8 mouse cellular contexts compared by ENCODE assay signal in the genomic region with DNA sequence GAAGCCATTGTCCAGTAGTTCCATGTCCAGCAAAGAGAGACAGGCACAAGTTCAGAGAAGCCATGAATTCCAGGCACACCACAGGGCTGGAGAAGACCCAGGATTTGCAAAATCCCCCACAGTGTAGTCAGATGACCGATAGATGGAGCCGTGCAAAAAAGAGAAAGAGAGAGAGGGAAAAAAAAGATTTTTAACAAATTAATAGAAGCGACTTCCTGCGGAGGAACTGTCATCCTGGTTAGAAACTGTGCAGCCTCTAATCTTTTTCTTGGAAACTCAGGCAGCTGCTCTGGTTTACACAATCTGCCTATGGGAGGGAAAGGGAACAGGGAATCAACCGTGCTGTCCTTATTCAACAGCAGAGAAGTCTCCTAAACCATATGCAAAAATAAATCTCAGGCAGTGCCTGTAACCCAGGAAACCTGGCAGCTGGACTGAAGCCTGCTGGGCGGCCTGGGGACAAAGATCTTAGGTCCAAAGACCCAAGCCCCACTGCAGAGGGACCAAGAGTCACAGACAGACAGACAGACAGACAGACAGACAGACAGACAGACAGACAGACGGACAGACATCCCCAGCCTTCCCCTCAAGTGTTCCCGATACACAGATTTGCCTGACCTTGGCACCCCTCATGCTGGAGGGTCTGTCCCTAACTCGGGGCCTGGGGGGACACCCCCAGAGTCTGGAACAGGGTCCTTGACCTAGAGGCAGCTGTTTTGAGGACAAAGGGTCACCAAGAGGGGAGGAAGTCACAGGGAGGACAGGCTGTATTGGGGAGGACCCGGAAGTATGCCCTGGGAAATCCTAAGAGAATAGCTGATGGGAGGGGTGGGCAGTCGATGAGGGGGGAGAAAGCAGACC. TPM values are rescaled to one million over a fixed set of nuclear protein-coding genes. Genes with fewer than 3 reads are reported as not detected.
DNase-seq lines count a peak whose midpoint lies in the region; ATAC-seq and TF ChIP-seq lines count a peak whose summit lies in the region.

No protein-coding gene starts in this region.

- ATAC-seq in embryonic facial prominence, embryonic 11.5 days (replicated peaks; ENCODE audit: insufficient number of reproducible peaks, low FRiP score, low TSS enrichment, low read depth), result 0 out of 2 replicates have a peak, but pooled peaks have one; percentile 36
- ATAC-seq in midbrain, embryonic 15.5 days (replicated peaks), result peak; percentile 45; the same call in 1 of the 2 replicates

- no peaks in the 10 kb centered on the region for H3K9me3 ChIP-seq in embryonic facial prominence, embryonic 11.5 days (replicated peaks; ENCODE audit: control insufficient read depth, low read length)
- H3K9me3 ChIP-seq in midbrain, embryonic 15.5 days, result no peaks in the 10 kb centered on the region

- WGBS in liver, adult 2 months, result 2% methylated on average over 11 of the region's 11 CpGs
- 5% methylated on average over 11 of the region's 11 CpGs for WGBS in embryonic facial prominence, embryonic 11.5 days
- WGBS in midbrain, embryonic 15.5 days, result 1% methylated on average over 11 of the region's 11 CpGs

- no peaks in the 10 kb centered on the region for H3K79me2 ChIP-seq in liver, adult 2 months (ENCODE audit: control insufficient read depth, insufficient read depth, low read length)

- peak overlapping the region; percentile 32 for H3K9ac ChIP-seq in liver, adult 2 months (ENCODE audit: low read depth, low read length)
- no peak overlapping the region for H3K9ac ChIP-seq in embryonic facial prominence, embryonic 11.5 days (replicated peaks; ENCODE audit: low read length)
- H3K9ac ChIP-seq in midbrain, embryonic 15.5 days, result no peak overlapping the region

- no peak for TF ChIP-seq CTCF in liver, adult 2 months (IDR thresholded peaks at IDR 0.05; ENCODE audit: low read depth, low read length)

- intact Hi-C loops in heart, postnatal 10 days (cut with DNase I), result loop anchor here (5.0 kb wide), 1 partner anchor 34 kb away; no protein-coding TSS in a partner anchor

- no peaks in the 10 kb centered on the region for H3K36me3 ChIP-seq in liver, adult 2 months (ENCODE audit: control insufficient read depth, insufficient read depth, low read length)
- no peaks in the 10 kb centered on the region for H3K36me3 ChIP-seq in embryonic facial prominence, embryonic 11.5 days (replicated peaks; ENCODE audit: control insufficient read depth, insufficient read depth, low read depth, low read length)
- H3K36me3 ChIP-seq in midbrain, embryonic 15.5 days (replicated peaks), result no peaks in the 10 kb centered on the region

- no peak for TF ChIP-seq POLR2A in liver, adult 2 months (IDR thresholded peaks at IDR 0.05; ENCODE audit: extremely low read depth, insufficient read depth, low read length)

- H3K27me3 ChIP-seq in liver, adult 2 months (ENCODE audit: control insufficient read depth, insufficient read depth, low read length), result no peaks in the 10 kb centered on the region
- H3K27me3 ChIP-seq in embryonic facial prominence, embryonic 11.5 days (ENCODE audit: control insufficient read depth, insufficient read depth, low read length), result peaks cover 2% of the 10 kb centered on the region
- no peaks in the 10 kb centered on the region for H3K27me3 ChIP-seq in midbrain, embryonic 15.5 days (replicated peaks)

- peaks cover 41% of the 10 kb centered on the region for H3K4me1 ChIP-seq in liver, adult 2 months (ENCODE audit: control insufficient read depth, insufficient read depth, low read length)
- H3K4me1 ChIP-seq in embryonic facial prominence, embryonic 11.5 days (ENCODE audit: control insufficient read depth, insufficient read depth, low read length), result peaks cover 6% of the 10 kb centered on the region
- peaks cover 44% of the 10 kb centered on the region for H3K4me1 ChIP-seq in midbrain, embryonic 15.5 days

- peak; percentile 82 for DNase-seq in liver, adult 2 months (ENCODE audit: extremely low read depth, low read depth, low spot score)
- no peak for DNase-seq in liver
- peak; percentile 54 for DNase-seq in embryonic facial prominence, embryonic 11.5 days (ENCODE audit: low spot score)
- peak; percentile 53 to 65 for DNase-seq in heart, postnatal 10 days
- DNase-seq in layer of hippocampus, adult 9-11 months, result peak; percentile 67
- DNase-seq in ovary, postnatal 36 days (ENCODE audit: low spot score), result no peak
- DNase-seq in spleen, postnatal 14 days (ENCODE audit: low spot score in 2 of 2), result no peak

- peak overlapping the region; percentile 88 for H3K27ac ChIP-seq in liver, adult 2 months (replicated peaks; ENCODE audit: insufficient read depth, low read depth, low read length)
- no peak overlapping the region for H3K27ac ChIP-seq in embryonic facial prominence, embryonic 11.5 days (replicated peaks; ENCODE audit: low read depth, low read length)
- H3K27ac ChIP-seq in midbrain, embryonic 15.5 days, result peak overlapping the region; percentile 84

- H3K4me2 ChIP-seq in embryonic facial prominence, embryonic 11.5 days (ENCODE audit: low read depth, low read length), result peak overlapping the region; percentile 0; the same call in 1 of the 2 replicates
- peak overlapping the region; percentile 40 for H3K4me2 ChIP-seq in midbrain, embryonic 15.5 days

- 0 out of 2 replicates have a peak overlapping the region, but pooled peaks have one; percentile 1 for H3K4me3 ChIP-seq in liver, adult 2 months (ENCODE audit: insufficient read depth, low read depth, low read length)
- H3K4me3 ChIP-seq in embryonic facial prominence, embryonic 11.5 days (ENCODE audit: low read depth, low read length), result no peak overlapping the region
- no peak overlapping the region for H3K4me3 ChIP-seq in midbrain, embryonic 15.5 days

RNA-seq across cellular contexts. Expression of gene Camk2n1, which starts 9.1 kb away (rescaled TPM):
- 15.4 and 18.6 TPM in 2 replicates for total RNA-seq in liver, adult 2 months (2014; rRNA removed)
- polyA plus RNA-seq in liver, adult 2 months (2012; rRNA removed), result 40.4 and 52.5 TPM in 2 replicates
- 2.4 and 2.7 TPM in 2 replicates for polyA plus RNA-seq in embryonic facial prominence, embryonic 11.5 days (2014; fragmentation: Nextera tagmentation; extraction: Ambion mirVana)
- 10 to 100 TPM in 1 of 2 experiments, 1 to 10 TPM in 1; 9.8 to 10.1 TPM for total RNA-seq in heart, postnatal 10 days (2021)
- polyA plus RNA-seq in midbrain, embryonic 15.5 days (2015; fragmentation: Nextera tagmentation; extraction: Ambion mirVana), result 14.8 and 15.7 TPM in 2 replicates

RNA-seq across cellular contexts. Expression of gene Mul1, which starts 28.7 kb away (rescaled TPM):
- total RNA-seq in liver, adult 2 months (2014; rRNA removed), result 17.4 and 18.6 TPM in 2 replicates
- polyA plus RNA-seq in liver, adult 2 months (2012; rRNA removed), result 25.0 and 28.9 TPM in 2 replicates
- polyA plus RNA-seq in embryonic facial prominence, embryonic 11.5 days (2014; fragmentation: Nextera tagmentation; extraction: Ambion mirVana), result 15.4 and 18.0 TPM in 2 replicates
- 10 to 100 TPM; 70.6 to 72.2 TPM for total RNA-seq in heart, postnatal 10 days (2021)
- polyA plus RNA-seq in midbrain, embryonic 15.5 days (2015; fragmentation: Nextera tagmentation; extraction: Ambion mirVana), result 18.5 and 21.5 TPM in 2 replicates

Comparison
In these comparisons a context has a peak if more than half of its experiments do, and no peak if none do; other contexts are left out.
1. DNase-seq: peak in liver, adult 2 months (single experiment), embryonic facial prominence, embryonic 11.5 days (single experiment), heart, postnatal 10 days (2 of 2) and layer of hippocampus, adult 9-11 months (single experiment); none in liver (single experiment), ovary, postnatal 36 days (single experiment) and spleen, postnatal 14 days (0 of 2).